Mouse (Mus musculus): ENCODE results near the gene Vps35. TPM values are rescaled to one million over a fixed set of nuclear protein-coding genes. Genes with fewer than 3 reads are reported as not detected.

Gene Vps35
- total RNA-seq, 2 experiments from 2014 or later = 70.1 to 77.5 TPM

DNA sequence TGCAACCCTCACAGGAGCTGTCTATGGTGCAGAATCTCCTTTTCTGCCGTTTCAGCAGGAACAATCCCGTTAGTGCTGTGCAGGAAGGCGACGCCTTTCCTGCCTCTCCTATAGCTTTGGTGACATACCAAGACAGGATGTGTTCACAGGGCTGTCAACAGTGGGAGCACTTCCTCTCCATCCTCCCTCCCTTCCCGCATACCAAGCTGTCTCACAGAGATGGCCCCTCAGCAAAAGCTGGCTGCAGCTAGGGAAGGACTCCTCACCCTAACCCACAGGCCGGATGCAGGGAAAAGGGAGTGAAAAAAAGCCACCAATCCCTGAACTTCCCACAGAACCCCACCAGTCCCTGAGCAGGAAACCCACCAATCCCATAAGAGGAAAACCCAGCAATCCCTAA lies 78.6 kb downstream of the Vps35 start:
- intact Hi-C loops (cut with DNase I) = no loop called here
- peak; percentile 34 to 39 for DNase-seq

DNA sequence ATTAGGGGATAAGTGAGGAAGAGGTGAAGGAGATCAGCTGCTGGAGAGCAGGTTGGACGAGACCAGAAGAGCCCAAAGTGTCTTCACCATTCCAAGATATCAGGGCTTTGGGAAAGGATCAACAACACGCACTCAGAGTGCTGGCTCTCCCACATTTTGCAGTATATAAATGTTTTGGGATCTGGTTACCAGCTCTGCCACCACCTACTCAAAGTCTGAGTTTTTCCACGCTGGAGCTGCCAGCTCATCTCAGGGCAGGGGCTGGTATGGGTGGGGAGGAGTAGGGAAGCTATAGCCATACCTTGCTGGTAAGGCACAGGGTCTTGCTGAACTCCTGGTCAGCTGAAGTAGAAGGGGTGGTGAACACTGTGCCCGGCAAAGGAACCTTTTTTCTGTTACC lies 79.4 kb downstream of the Vps35 start:
- intact Hi-C loops (cut with DNase I) = no loop called here
- no peak for DNase-seq

Other genes starting within 250 kb of the Vps35 start
- gene Fbxw9, start 239.7 kb downstream of the Vps35 start, total RNA-seq (2021) = 10 to 100 TPM; 12.6 to 13.0 TPM
- not detected for gene Gm5741, start 231.8 kb downstream of the Vps35 start, total RNA-seq (2021)
- gene Dhps, start 228.0 kb downstream of the Vps35 start, total RNA-seq (2021) = 10 to 100 TPM; 28.0 to 29.5 TPM
- gene Wdr83os, start 219.1 kb downstream of the Vps35 start, total RNA-seq (2021) = 10 to 100 TPM; 48.5 to 51.6 TPM
- 10 to 100 TPM; 27.4 to 27.7 TPM for gene Wdr83, start 218.5 kb downstream of the Vps35 start, total RNA-seq (2021)
- 10 to 100 TPM; 32.5 to 34.6 TPM for gene Man2b1, start 216.5 kb downstream of the Vps35 start, total RNA-seq (2021)
- gene Zfp791, start 176.7 kb downstream of the Vps35 start, total RNA-seq (2021) = 1 to 10 TPM; 2.5 to 2.8 TPM
- gene Cks1brt, start 147.9 kb downstream of the Vps35 start, total RNA-seq (2021) = not detected
- not detected for gene Olfr371, start 73.8 kb downstream of the Vps35 start, total RNA-seq (2021)
- 10 to 100 TPM; 16.6 to 16.7 TPM for gene Orc6, start 170 bp downstream of the Vps35 start, total RNA-seq (2021)
- gene Mylk3, start 86.5 kb upstream of the Vps35 start, total RNA-seq (2021) = 100 to 1,000 TPM; 274 to 314 TPM
- gene 4921524J17Rik, start 133.0 kb upstream of the Vps35 start, total RNA-seq (2021) = 10 to 100 TPM; 17.9 to 21.6 TPM
- gene Gpt2, start 192.8 kb upstream of the Vps35 start, total RNA-seq (2021) = 10 to 100 TPM; 18.8 to 20.3 TPM

Data from heart, postnatal 10 days (tissue).